Mouse (Mus musculus): ENCODE measurements at regions not wholly inside any gene's neighbourhood (a gene's known extent, or its start where the extent isn't known, plus 50 kb on each side); places are given as distances from the start of the nearest gene placed in this dataset.
"Not testable (repeated sequence)": the region's sequence is repeated elsewhere in the genome, so short reads cannot be mapped to it uniquely, and the experiment has no call there.

DNA sequence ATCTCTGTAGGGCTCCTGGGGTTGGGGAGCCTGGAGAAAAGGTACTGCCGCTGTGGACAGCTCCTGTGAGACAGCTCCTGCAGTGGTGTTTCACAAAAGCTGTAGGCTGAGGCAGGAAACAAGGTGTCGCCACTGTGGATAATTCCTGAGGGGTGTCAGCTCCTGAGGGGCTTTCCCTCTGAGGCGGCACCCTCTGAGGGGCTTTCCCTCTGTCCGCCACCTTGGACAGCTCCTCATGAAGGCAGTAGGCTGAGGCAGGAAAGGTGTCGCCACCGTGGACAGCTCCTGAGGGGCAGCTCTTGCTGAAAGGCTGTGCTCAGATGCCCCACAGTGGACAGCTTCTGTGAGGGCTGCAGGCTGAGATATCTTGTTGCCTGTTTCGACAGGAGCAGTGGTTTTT is 127.1 kb downstream of the Cyld start:
- 84% methylated on average over 7 of the region's 7 CpGs for WGBS
- Histone ChIP-seq H3K27ac (ENCODE audit: low read depth, low read length) (no peak overlapping the region), H3K36me3 (ENCODE audit: control insufficient read depth, insufficient read depth, low read length) (no peaks in the 10 kb centered on the region), H3K4me2 (replicated peaks; ENCODE audit: low read depth, low read length) (no peak overlapping the region), H3K9me3 (ENCODE audit: control insufficient read depth, low read length) (no peaks in the 10 kb centered on the region; the same call in 1 of the 2 replicates), H3K4me1 (ENCODE audit: control insufficient read depth, insufficient read depth, low read length) (no peaks in the 10 kb centered on the region), H3K9ac (ENCODE audit: low read depth, low read length) (no peak overlapping the region), H3K27me3 (ENCODE audit: control insufficient read depth, insufficient read depth, low read length) (no peaks in the 10 kb centered on the region), H3K4me3 (ENCODE audit: low read length) (no peak overlapping the region)
- no peak for ATAC-seq (ENCODE audit: low FRiP score, low TSS enrichment)

DNA sequence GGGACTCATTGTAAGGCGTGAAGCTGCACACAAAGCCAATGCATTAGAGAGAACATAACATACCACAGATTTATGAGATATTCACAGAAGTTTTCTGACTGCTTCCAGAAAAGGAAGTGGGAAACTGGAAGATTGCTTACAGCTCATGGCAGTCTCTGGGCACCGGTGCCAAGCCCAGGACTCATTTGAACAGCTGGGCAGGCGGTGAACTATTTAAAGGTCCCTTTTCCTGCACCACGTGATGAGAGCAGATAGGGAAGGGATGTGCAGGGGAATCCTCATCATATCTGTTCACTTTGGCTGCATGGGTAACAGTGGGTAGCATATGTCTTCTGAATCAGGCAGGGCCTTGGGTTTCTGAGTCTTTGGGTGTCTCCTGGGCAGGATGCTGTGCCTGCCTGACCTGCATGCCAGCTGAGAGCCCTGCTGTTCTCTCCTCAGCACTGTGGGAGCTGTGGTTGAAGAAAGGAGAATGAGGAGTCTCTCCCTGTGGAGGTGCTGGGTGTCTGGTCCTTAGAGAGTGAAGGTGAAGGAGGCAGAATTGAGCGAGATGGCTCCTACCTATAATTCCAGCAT is 123.5 kb downstream of the Cyld start:
- no peak overlapping the region for H3K4me2 ChIP-seq (replicated peaks; ENCODE audit: low read depth, low read length)
- no peak for ATAC-seq (ENCODE audit: low FRiP score, low TSS enrichment)
- no peaks in the 10 kb centered on the region for H3K27me3 ChIP-seq (ENCODE audit: control insufficient read depth, insufficient read depth, low read length)
- H3K9ac ChIP-seq (ENCODE audit: low read depth, low read length), result no peak overlapping the region
- no peaks in the 10 kb centered on the region for H3K36me3 ChIP-seq (ENCODE audit: control insufficient read depth, insufficient read depth, low read length)
- 81% methylated on average over 5 of the region's 5 CpGs for WGBS
- no peaks in the 10 kb centered on the region; the same call in 1 of the 2 replicates for H3K9me3 ChIP-seq (ENCODE audit: control insufficient read depth, low read length)
- no peak overlapping the region for H3K4me3 ChIP-seq (ENCODE audit: low read length)
- no peak overlapping the region for H3K27ac ChIP-seq (ENCODE audit: low read depth, low read length)
- H3K4me1 ChIP-seq (ENCODE audit: control insufficient read depth, insufficient read depth, low read length), result no peaks in the 10 kb centered on the region

DNA sequence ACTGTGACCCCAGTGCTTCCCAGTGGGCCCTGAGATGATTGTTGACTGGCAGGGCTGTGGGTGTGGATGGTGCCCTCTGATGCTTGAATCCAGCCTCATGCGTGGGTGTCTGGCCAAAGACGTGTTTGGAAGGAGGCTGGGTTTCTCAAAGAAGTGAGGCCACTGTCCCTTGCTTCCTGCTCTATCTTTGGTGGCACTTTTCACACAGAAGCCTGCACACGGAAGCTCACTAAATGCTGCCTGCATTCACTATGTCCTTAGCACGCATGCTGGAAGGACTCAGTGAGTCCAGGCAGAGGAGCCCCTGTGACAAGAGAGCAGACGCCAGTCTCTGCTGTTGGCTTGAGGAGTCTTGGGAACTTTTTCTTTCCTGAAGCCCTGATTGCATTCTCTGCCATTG is 119.6 kb downstream of the Cyld start:
- 72% methylated on average over 5 of the region's 5 CpGs for WGBS

DNA sequence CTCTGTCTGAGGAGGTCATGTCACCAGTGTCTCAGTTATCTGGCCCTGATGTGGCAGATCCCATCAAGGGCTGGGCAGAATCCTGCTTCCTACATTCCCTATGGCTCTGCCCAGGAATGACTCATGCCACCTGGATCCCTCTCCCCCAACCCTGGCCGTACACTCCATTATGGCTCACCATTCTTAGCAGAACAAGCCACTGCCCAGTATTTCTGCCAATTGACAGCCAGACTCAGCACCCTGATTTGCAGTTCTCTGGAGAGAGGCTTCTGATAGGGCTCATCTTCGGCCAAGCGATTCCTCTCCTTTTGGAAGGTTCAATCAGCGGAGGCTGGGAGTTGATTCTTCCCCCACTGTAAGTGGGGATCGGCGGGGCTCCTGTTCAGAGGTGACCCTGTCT is 117.4 kb downstream of the Cyld start:
- Histone ChIP-seq H3K27me3 (ENCODE audit: control insufficient read depth, insufficient read depth, low read length) (no peaks in the 10 kb centered on the region; the same call in 1 of the 2 replicates), H3K4me3 (ENCODE audit: low read length) (no peak overlapping the region), H3K4me2 (replicated peaks; ENCODE audit: low read depth, low read length) (no peak overlapping the region), H3K4me1 (ENCODE audit: control insufficient read depth, insufficient read depth, low read length) (no peaks in the 10 kb centered on the region), H3K9ac (ENCODE audit: low read depth, low read length) (no peak overlapping the region), H3K27ac (ENCODE audit: low read depth, low read length) (no peak overlapping the region), H3K9me3 (ENCODE audit: control insufficient read depth, low read length) (no peaks in the 10 kb centered on the region), H3K36me3 (ENCODE audit: control insufficient read depth, insufficient read depth, low read length) (no peaks in the 10 kb centered on the region)
- ATAC-seq (ENCODE audit: low FRiP score, low TSS enrichment), result no peak
- 88% methylated on average over 6 of the region's 6 CpGs for WGBS

More for the DNA sequence above, 119.6 kb downstream of the Cyld start:
- Histone ChIP-seq H3K9ac (ENCODE audit: low read depth, low read length) (no peak overlapping the region), H3K27me3 (ENCODE audit: control insufficient read depth, insufficient read depth, low read length) (no peaks in the 10 kb centered on the region; the same call in 1 of the 2 replicates), H3K4me3 (ENCODE audit: low read length) (no peak overlapping the region), H3K4me1 (ENCODE audit: control insufficient read depth, insufficient read depth, low read length) (no peaks in the 10 kb centered on the region), H3K4me2 (replicated peaks; ENCODE audit: low read depth, low read length) (no peak overlapping the region), H3K27ac (ENCODE audit: low read depth, low read length) (no peak overlapping the region), H3K36me3 (ENCODE audit: control insufficient read depth, insufficient read depth, low read length) (no peaks in the 10 kb centered on the region), H3K9me3 (ENCODE audit: control insufficient read depth, low read length) (no peaks in the 10 kb centered on the region)
- ATAC-seq (ENCODE audit: low FRiP score, low TSS enrichment), result no peak

DNA sequence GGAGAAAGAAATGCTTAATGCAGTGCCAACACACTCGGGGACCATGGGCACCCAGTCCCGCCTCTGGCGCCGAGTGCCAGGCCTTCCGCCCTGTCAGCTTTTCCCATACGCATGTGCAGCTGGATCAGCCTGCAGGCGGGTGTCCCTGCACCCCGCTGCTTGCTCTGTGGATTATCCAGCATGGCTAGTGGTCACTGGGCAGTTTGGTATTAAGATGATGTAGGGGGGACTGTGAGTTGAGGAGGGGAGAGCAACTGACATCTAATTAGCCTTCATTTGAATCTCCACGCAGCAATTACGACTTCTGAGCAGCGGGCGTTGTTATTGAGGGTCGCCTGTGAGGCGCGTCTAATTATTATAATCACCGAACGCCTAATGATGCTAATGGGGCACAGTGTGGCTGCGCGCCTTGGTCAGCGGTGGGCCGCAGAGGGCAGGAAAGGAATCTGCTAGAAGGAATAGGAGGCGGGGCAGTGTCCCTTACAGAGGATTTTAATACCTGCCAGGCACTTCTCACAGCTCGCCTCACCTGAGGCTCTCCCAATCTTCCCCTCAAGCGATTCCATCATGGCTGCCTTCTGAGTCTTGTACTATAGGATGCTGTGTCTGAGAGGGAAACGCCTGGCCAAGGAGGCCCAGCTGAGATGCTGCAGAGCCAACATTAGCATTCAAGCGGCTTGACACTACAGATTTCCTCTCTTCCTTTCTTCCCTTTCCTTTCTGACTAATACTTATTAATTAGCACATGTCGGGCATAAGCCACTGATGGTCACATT is 116.3 kb downstream of the Cyld start:
- Histone ChIP-seq H3K9me3 (ENCODE audit: control insufficient read depth, low read length) (no peaks in the 10 kb centered on the region), H3K4me2 (replicated peaks; ENCODE audit: low read depth, low read length) (no peak overlapping the region)

DNA sequence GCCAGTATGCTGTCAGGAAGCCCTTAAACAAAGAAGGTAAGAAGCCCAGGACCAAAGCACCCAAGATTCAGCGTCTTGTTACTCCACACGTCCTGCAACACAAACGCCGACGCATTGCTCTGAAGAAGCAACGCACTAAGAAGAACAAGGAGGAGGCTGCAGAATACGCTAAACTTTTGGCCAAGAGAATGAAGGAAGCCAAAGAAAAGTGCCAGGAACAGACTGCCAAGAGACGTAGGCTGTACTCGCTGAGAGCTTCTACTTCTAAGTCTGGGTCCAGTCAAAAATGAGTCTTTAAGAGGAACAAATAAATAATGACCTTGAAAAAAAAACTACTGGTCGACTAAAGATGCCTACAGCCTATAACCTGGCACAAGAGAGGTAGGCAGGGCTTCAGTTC is 110.0 kb downstream of the Cyld start:
- not testable (repeated sequence) for H3K27me3 ChIP-seq (ENCODE audit: control insufficient read depth, insufficient read depth, low read length); H3K36me3 ChIP-seq (ENCODE audit: control insufficient read depth, insufficient read depth, low read length); H3K4me3 ChIP-seq (ENCODE audit: low read length); H3K4me2 ChIP-seq (replicated peaks; ENCODE audit: low read depth, low read length); H3K9me3 ChIP-seq (ENCODE audit: control insufficient read depth, low read length); H3K4me1 ChIP-seq (ENCODE audit: control insufficient read depth, insufficient read depth, low read length); H3K9ac ChIP-seq (ENCODE audit: low read depth, low read length); ATAC-seq (ENCODE audit: low FRiP score, low TSS enrichment); H3K27ac ChIP-seq (ENCODE audit: low read depth, low read length)
- 93% methylated on average over 10 of the region's 10 CpGs for WGBS

More for the DNA sequence above, 116.3 kb downstream of the Cyld start:
- H3K27me3 ChIP-seq (ENCODE audit: control insufficient read depth, insufficient read depth, low read length), result no peaks in the 10 kb centered on the region; the same call in 1 of the 2 replicates
- no peak overlapping the region for H3K9ac ChIP-seq (ENCODE audit: low read depth, low read length)
- WGBS, result 56% methylated on average over 27 of the region's 27 CpGs
- H3K4me1 ChIP-seq (ENCODE audit: control insufficient read depth, insufficient read depth, low read length), result no peaks in the 10 kb centered on the region
- no peak overlapping the region for H3K4me3 ChIP-seq (ENCODE audit: low read length)
- ATAC-seq (ENCODE audit: low FRiP score, low TSS enrichment), result no peak
- no peaks in the 10 kb centered on the region for H3K36me3 ChIP-seq (ENCODE audit: control insufficient read depth, insufficient read depth, low read length)
- H3K27ac ChIP-seq (ENCODE audit: low read depth, low read length), result no peak overlapping the region
